Mouse (Mus musculus) forebrain, embryonic 16.5 days (tissue): Measurements from ENCODE around the gene Nfasc. TPM values are rescaled to one million over a fixed set of nuclear protein-coding genes. Genes with fewer than 3 reads are reported as not detected.

ENCODE experiments used
- ATAC-seq: fragments of 200-750 bp; cut with Nextera tagmentation; 2 replicates; pipeline ENCODE4 v1.8.0; 2017; ENCODE audit warnings: mild to moderate bottlenecking, moderate library complexity
- H3K27ac ChIP-seq: fragments of 300-500 bp; sonication (generic); 2 replicates; pipeline ENCODE4 v1.5.1; 2014; ENCODE audit warnings: low read length, control low read depth
- H3K27me3 ChIP-seq: fragments of 300-500 bp; sonication (generic); replicated peaks from 2 replicates; pipeline ENCODE4 v1.6.1; 2014; ENCODE audit warnings: low read length; ENCODE audit not compliant: control insufficient read depth, insufficient read depth
- H3K36me3 ChIP-seq: fragments of 300-500 bp; sonication (generic); 2 replicates; pipeline ENCODE4 v1.6.1; 2014; ENCODE audit not compliant: control insufficient read depth, insufficient read depth
- H3K4me1 ChIP-seq: fragments of 300-500 bp; sonication (generic); replicated peaks from 2 replicates; pipeline ENCODE4 v1.6.1; 2014; ENCODE audit warnings: low read length; ENCODE audit not compliant: control insufficient read depth, insufficient read depth
- H3K4me2 ChIP-seq: fragments of 300-500 bp; sonication (generic); 2 replicates; pipeline ENCODE4 v1.6.1; 2014; ENCODE audit warnings: mild to moderate bottlenecking, low read length, control low read depth
- H3K4me3 ChIP-seq: fragments of 300-500 bp; sonication (generic); replicated peaks from 2 replicates; pipeline ENCODE4 v1.5.1; 2014; ENCODE audit warnings: mild to moderate bottlenecking, low read length, control low read depth
- H3K9ac ChIP-seq: fragments of 300-500 bp; sonication (generic); replicated peaks from 2 replicates; pipeline ENCODE4 v1.6.1; 2014; ENCODE audit warnings: low read depth, low read length, control low read depth
- H3K9me3 ChIP-seq: fragments of 300-500 bp; sonication (generic); 2 replicates; pipeline ENCODE4 v1.6.1; 2016; ENCODE audit warnings: low read length; ENCODE audit not compliant: control insufficient read depth
- WGBS: fragments of 180-500 bp; shearing (Covaris S2); extraction: QIAGEN DNeasy Blood & Tissue Kit; methylation state at CpG from one replicate; pipeline ENCODE4 v1.1.7; 2014; 5-methylcytosine and 5-hydroxymethylcytosine counted together
- polyA plus RNA-seq: library from polyadenylated mRNA; unstranded; fragments of >200 nt; fragmentation: Nextera tagmentation; extraction: Ambion mirVana; gene quantifications from 2 replicates; pipeline ENCODE4 v1.2.1, GENCODE M21; 2015

Gene Nfasc
- polyA plus RNA-seq, 1 experiment from 2014 or later: 61.8 TPM

- no peaks in the 10 kb centered on the region for H3K4me1 ChIP-seq
- H3K4me3 ChIP-seq: no peak overlapping the region
- no peaks in the 10 kb centered on the region for H3K27me3 ChIP-seq
- H3K4me2 ChIP-seq: no peak overlapping the region
- no peak for ATAC-seq
- WGBS: 89% methylated on average over 11 of the region's 11 CpGs
- H3K27ac ChIP-seq: no peak overlapping the region
- H3K36me3 ChIP-seq: peaks cover 22% of the 10 kb centered on the region
- no peak overlapping the region for H3K9ac ChIP-seq
- H3K9me3 ChIP-seq: no peaks in the 10 kb centered on the region
These were observed 221.9 kb downstream of the Nfasc start for GRCm38 (mm10) chr1:132519734-132520133.

GRCm38 (mm10) chr1:132518621-132519020 is 223.0 kb downstream of the Nfasc start:
- Histone ChIP-seq H3K4me3 (no peak overlapping the region), H3K9me3 (no peaks in the 10 kb centered on the region), H3K36me3 (peaks cover 20% of the 10 kb centered on the region), H3K4me1 (no peaks in the 10 kb centered on the region), H3K27ac (no peak overlapping the region), H3K27me3 (no peaks in the 10 kb centered on the region), H3K9ac (no peak overlapping the region), H3K4me2 (no peak overlapping the region)
- 81% methylated on average over 18 of the region's 18 CpGs for whole genome bisulfite sequencing
- ATAC-seq: no peak

- Histone ChIP-seq H3K27ac (no peak overlapping the region), H3K4me2 (no peak overlapping the region), H3K27me3 (no peaks in the 10 kb centered on the region), H3K9ac (no peak overlapping the region), H3K9me3 (no peaks in the 10 kb centered on the region), H3K36me3 (peaks cover 12% of the 10 kb centered on the region), H3K4me3 (no peak overlapping the region), H3K4me1 (0 out of 2 replicates have a peak, but pooled peaks cover 2% of the 10 kb centered on the region)
- WGBS: 87% methylated on average over 11 of the region's 11 CpGs
- no peak for ATAC-seq
These were observed 224.8 kb downstream of the Nfasc start for GRCm38 (mm10) chr1:132516776-132517175.

- Histone ChIP-seq H3K36me3 (peaks cover 7% of the 10 kb centered on the region; the same call in 1 of the 2 replicates), H3K9me3 (no peaks in the 10 kb centered on the region), H3K4me3 (no peak overlapping the region), H3K27me3 (no peaks in the 10 kb centered on the region), H3K4me2 (no peak overlapping the region), H3K4me1 (peaks cover 2% of the 10 kb centered on the region; the same call in 1 of the 2 replicates), H3K27ac (no peak overlapping the region), H3K9ac (no peak overlapping the region)
- 91% methylated on average over 12 of the region's 12 CpGs for WGBS
- ATAC-seq: no peak
These were observed 226.3 kb downstream of the Nfasc start for GRCm38 (mm10) chr1:132515339-132515738.

Other genes starting within 250 kb of the Nfasc start
- 0.77 and 1.6 TPM in 2 replicates for gene Tmem81, start 235.6 kb downstream of the Nfasc start, polyA plus RNA-seq
- 134 and 147 TPM in 2 replicates for gene Cntn2, start 198.5 kb downstream of the Nfasc start, polyA plus RNA-seq
- gene Lrrn2, start 138.5 kb upstream of the Nfasc start, polyA plus RNA-seq: 48.6 and 53.8 TPM in 2 replicates